Mouse (Mus musculus): ENCODE results near the gene Aldh1l1.
"Not testable (repeated sequence)": the region's sequence is repeated elsewhere in the genome, so short reads cannot be mapped to it uniquely, and the experiment has no call there.

Aldh1l1 gene

GRCm38 (mm10) chr6:90619936-90620335 is 133.7 kb downstream of the Aldh1l1 start:
- no peak for DNase-seq (ENCODE audit: low read depth, low spot score)

- DNase-seq (ENCODE audit: low read depth, low spot score), result no peak
Observed at GRCm38 (mm10) chr6:90620791-90621583, 134.8 kb downstream of the Aldh1l1 start.

GRCm38 (mm10) chr6:90621584-90621890 is 135.3 kb downstream of the Aldh1l1 start:
- DNase-seq (ENCODE audit: low read depth, low spot score), result no peak

GRCm38 (mm10) chr6:90622758-90623455 is 136.7 kb downstream of the Aldh1l1 start:
- DNase-seq (ENCODE audit: low read depth, low spot score), result no peak

- no peak for DNase-seq (ENCODE audit: low read depth, low spot score)
Observed at GRCm38 (mm10) chr6:90623456-90623836, 137.2 kb downstream of the Aldh1l1 start.

GRCm38 (mm10) chr6:90624184-90624583 is 138.0 kb downstream of the Aldh1l1 start:
- no peak for DNase-seq (ENCODE audit: low read depth, low spot score)

- DNase-seq (ENCODE audit: low read depth, low spot score), result no peak
Observed at GRCm38 (mm10) chr6:90624733-90625132, 138.5 kb downstream of the Aldh1l1 start.

- DNase-seq (ENCODE audit: low read depth, low spot score), result no peak
Observed at GRCm38 (mm10) chr6:90625207-90625994, 139.2 kb downstream of the Aldh1l1 start.

- no peak for DNase-seq (ENCODE audit: low read depth, low spot score)
Observed at GRCm38 (mm10) chr6:90627556-90627955, 141.3 kb downstream of the Aldh1l1 start.

GRCm38 (mm10) chr6:90629506-90629905 is 143.3 kb downstream of the Aldh1l1 start:
- DNase-seq (ENCODE audit: low read depth, low spot score), result no peak

- DNase-seq (ENCODE audit: low read depth, low spot score), result no peak
Observed at GRCm38 (mm10) chr6:90630427-90630826, 144.2 kb downstream of the Aldh1l1 start.

- DNase-seq (ENCODE audit: low read depth, low spot score), result not testable (repeated sequence)
Observed at GRCm38 (mm10) chr6:90632526-90632925, 146.3 kb downstream of the Aldh1l1 start.

- no peak for DNase-seq (ENCODE audit: low read depth, low spot score)
Observed at GRCm38 (mm10) chr6:90635081-90635480, 148.9 kb downstream of the Aldh1l1 start.

GRCm38 (mm10) chr6:90635611-90636010 is 149.4 kb downstream of the Aldh1l1 start:
- no peak for DNase-seq (ENCODE audit: low read depth, low spot score)

- no peak for DNase-seq (ENCODE audit: low read depth, low spot score)
Observed at GRCm38 (mm10) chr6:90643057-90643456, 156.8 kb downstream of the Aldh1l1 start.

GRCm38 (mm10) chr6:90644965-90645364 is 158.7 kb downstream of the Aldh1l1 start:
- no peak for DNase-seq (ENCODE audit: low read depth, low spot score)

- DNase-seq (ENCODE audit: low read depth, low spot score), result no peak
Observed at GRCm38 (mm10) chr6:90648391-90648790, 162.2 kb downstream of the Aldh1l1 start.

GRCm38 (mm10) chr6:90649279-90649678 is 163.1 kb downstream of the Aldh1l1 start:
- no peak for DNase-seq (ENCODE audit: low read depth, low spot score)
